Mouse (Mus musculus) heart, adult 2 months (tissue): ENCODE measurements at regions not wholly inside any gene's neighbourhood (a gene's known extent, or its start where the extent isn't known, plus 50 kb on each side); places are given as distances from the start of the nearest gene placed in this dataset.

Source experiments
- DNase-seq, 2 experiments: peaks; one replicate each; pipeline ENCODE4 v3.0.0; 2021
- H3K27ac ChIP-seq: fragments of 200-600 bp; 2 replicates; pipeline ENCODE4 v1.8.1; 2022
- H3K27me3 ChIP-seq: fragments of 200-500 bp; 2 replicates; pipeline ENCODE4 v1.6.1; 2012; ENCODE audit warnings: mild to moderate bottlenecking, low read length, inconsistent platforms, mixed read lengths; ENCODE audit not compliant: control insufficient read depth, insufficient read depth
- H3K36me3 ChIP-seq: fragments of 200-500 bp; 2 replicates; pipeline ENCODE4 v1.6.1; 2012; ENCODE audit warnings: low read length, inconsistent platforms; ENCODE audit not compliant: control insufficient read depth, insufficient read depth
- H3K4me1 ChIP-seq: fragments of 200-500 bp; 2 replicates; pipeline ENCODE4 v1.6.1; 2011; ENCODE audit warnings: low read length; ENCODE audit not compliant: control insufficient read depth, insufficient read depth
- H3K4me3 ChIP-seq: fragments of 200-600 bp; 2 replicates; pipeline ENCODE4 v1.8.1; 2022
- H3K79me2 ChIP-seq: fragments of 200-500 bp; replicated peaks from 2 replicates; pipeline ENCODE4 v1.6.1; 2012; ENCODE audit warnings: mild to moderate bottlenecking, inconsistent platforms, low read length, moderate library complexity, mixed read lengths; ENCODE audit not compliant: control insufficient read depth, insufficient read depth
- H3K9ac ChIP-seq: fragments of 200-500 bp; 2 replicates; pipeline ENCODE4 v1.6.1; 2012; ENCODE audit warnings: low read depth, mild to moderate bottlenecking, control low read depth, inconsistent platforms, low read length, mixed read lengths
- CTCF ChIP-seq: fragments of 200-600 bp; IDR thresholded peaks from 2 replicates; pipeline ENCODE4 v1.8.1; 2022; ENCODE audit warnings: antibody characterized with exemption, mild to moderate bottlenecking, moderate library complexity
- EP300 ChIP-seq: fragments of 200-500 bp; IDR thresholded peaks from 2 replicates; pipeline ENCODE4 v1.6.1; 2011; ENCODE audit warnings: low read depth, low read length, control low read depth; ENCODE audit not compliant: insufficient read depth
- POLR2A ChIP-seq: fragments of 200-500 bp; IDR thresholded peaks from 2 replicates; pipeline ENCODE4 v1.6.1; 2011; ENCODE audit warnings: mild to moderate bottlenecking, low read depth, low read length, control low read depth; ENCODE audit not compliant: insufficient read depth
- WGBS: fragments of 180-500 bp; shearing (Covaris S2); methylation state at CpG from one replicate; pipeline ENCODE4 v1.1.7; 2018; 5-methylcytosine and 5-hydroxymethylcytosine counted together
- intact Hi-C: fragments of 180-260 bp; cut with DNase I; formaldehyde crosslinking; loops from one replicate; pipeline ENCODE4 v1.15.1; 2025

- WGBS = 87% methylated on average over 6 of the region's 6 CpGs
These were observed 181.9 kb upstream of the Tet2 start for GRCm38 (mm10) chr3:133726831-133727230.

DNA sequence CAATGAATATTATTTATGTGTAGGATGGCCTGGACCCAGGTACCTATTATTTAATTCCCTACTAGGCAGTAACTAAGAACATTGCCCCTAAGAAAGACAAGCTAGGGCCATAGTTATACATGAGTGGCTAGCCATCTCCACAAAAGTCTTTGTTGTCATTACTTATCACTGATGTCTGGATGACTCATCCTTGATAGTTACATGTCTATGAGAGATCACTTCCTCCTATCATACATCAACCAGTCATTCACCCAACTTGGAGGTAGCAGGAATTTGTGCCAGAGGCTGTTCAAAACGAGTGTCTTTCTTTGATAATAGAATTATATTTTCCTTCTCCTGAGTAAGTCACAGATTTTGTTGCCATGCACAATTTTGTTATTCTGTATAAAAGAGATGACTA, 190.7 kb upstream of the Tet2 start:
- DNase-seq = no peak
- Histone ChIP-seq H3K27ac (no peak overlapping the region), H3K4me3 (no peak overlapping the region), H3K9ac (no peak overlapping the region), H3K36me3 (no peaks in the 10 kb centered on the region), H3K27me3 (no peaks in the 10 kb centered on the region), H3K79me2 (no peaks in the 10 kb centered on the region), H3K4me1 (no peaks in the 10 kb centered on the region)
- intact Hi-C loops = loop anchor here (5.0 kb wide), 1 partner anchor 63 kb away; no protein-coding TSS in a partner anchor
- 36% methylated on average over 1 of the region's 1 CpGs for WGBS
- no peak for TF ChIP-seq CTCF
- TF ChIP-seq POLR2A = no peak
- TF ChIP-seq EP300 = no peak

More at GRCm38 (mm10) chr3:133726831-133727230, 181.9 kb upstream of the Tet2 start:
- TF ChIP-seq EP300 (no peak), POLR2A (no peak), CTCF (no peak)
- no peak for DNase-seq
- H3K36me3 ChIP-seq = no peaks in the 10 kb centered on the region
- intact Hi-C loops = no loop called here
- H3K27me3 ChIP-seq = no peaks in the 10 kb centered on the region
- H3K27ac ChIP-seq = no peak overlapping the region
- no peak overlapping the region for H3K9ac ChIP-seq
- H3K4me1 ChIP-seq = no peaks in the 10 kb centered on the region
- no peak overlapping the region for H3K4me3 ChIP-seq
- H3K79me2 ChIP-seq = no peaks in the 10 kb centered on the region

- H3K9ac ChIP-seq = no peak overlapping the region
- intact Hi-C loops = loop anchor here (5.0 kb wide), 1 partner anchor 67 kb away; no protein-coding TSS in a partner anchor
- no peaks in the 10 kb centered on the region for H3K79me2 ChIP-seq
- TF ChIP-seq POLR2A (no peak), EP300 (peak; percentile 88), CTCF (no peak)
- WGBS = 45% methylated on average over 2 of the region's 2 CpGs
- no peaks in the 10 kb centered on the region for H3K27me3 ChIP-seq
- H3K4me3 ChIP-seq = no peak overlapping the region
- peak in 1 of 2 experiments; percentile 24 for DNase-seq
- H3K36me3 ChIP-seq = no peaks in the 10 kb centered on the region
- H3K27ac ChIP-seq = no peak overlapping the region
- no peaks in the 10 kb centered on the region for H3K4me1 ChIP-seq
These were observed 194.0 kb upstream of the Tet2 start for GRCm38 (mm10) chr3:133738936-133739335.

DNA sequence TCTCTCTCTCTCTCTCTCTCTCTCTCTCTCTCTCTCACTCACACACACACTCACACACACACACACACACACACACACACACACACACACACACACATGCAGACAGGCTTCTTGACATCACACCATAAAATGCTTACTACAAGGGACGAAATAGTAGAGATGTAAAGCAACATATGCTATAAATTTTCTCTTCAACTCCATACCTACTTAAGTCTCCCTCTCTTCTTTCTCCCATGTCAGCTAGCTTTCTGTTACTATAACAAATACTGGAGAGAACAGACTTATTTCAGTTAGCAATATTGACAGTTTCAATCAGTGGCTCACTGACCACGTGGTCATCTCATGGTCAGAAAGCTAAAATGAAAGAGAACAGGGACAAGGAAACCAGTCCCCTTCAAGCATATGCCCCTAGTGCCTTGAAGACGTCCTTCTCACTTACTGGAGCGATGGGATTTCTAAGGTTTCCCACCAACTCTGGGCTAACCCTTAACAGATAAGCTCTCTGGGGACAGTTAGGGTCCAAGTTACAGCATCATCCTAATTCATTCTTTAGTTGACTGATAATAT, 199.7 kb upstream of the Tet2 start:
- no peaks in the 10 kb centered on the region for H3K36me3 ChIP-seq
- DNase-seq = no peak
- H3K27ac ChIP-seq = no peak overlapping the region
- no peak overlapping the region for H3K4me3 ChIP-seq
- intact Hi-C loops = no loop called here
- no peaks in the 10 kb centered on the region for H3K79me2 ChIP-seq
- no peaks in the 10 kb centered on the region for H3K4me1 ChIP-seq
- H3K27me3 ChIP-seq = no peaks in the 10 kb centered on the region
- no peak for TF ChIP-seq EP300
- TF ChIP-seq CTCF = no peak
- TF ChIP-seq POLR2A = no peak
- 71% methylated on average over 4 of the region's 4 CpGs for WGBS
- no peak overlapping the region for H3K9ac ChIP-seq

DNA sequence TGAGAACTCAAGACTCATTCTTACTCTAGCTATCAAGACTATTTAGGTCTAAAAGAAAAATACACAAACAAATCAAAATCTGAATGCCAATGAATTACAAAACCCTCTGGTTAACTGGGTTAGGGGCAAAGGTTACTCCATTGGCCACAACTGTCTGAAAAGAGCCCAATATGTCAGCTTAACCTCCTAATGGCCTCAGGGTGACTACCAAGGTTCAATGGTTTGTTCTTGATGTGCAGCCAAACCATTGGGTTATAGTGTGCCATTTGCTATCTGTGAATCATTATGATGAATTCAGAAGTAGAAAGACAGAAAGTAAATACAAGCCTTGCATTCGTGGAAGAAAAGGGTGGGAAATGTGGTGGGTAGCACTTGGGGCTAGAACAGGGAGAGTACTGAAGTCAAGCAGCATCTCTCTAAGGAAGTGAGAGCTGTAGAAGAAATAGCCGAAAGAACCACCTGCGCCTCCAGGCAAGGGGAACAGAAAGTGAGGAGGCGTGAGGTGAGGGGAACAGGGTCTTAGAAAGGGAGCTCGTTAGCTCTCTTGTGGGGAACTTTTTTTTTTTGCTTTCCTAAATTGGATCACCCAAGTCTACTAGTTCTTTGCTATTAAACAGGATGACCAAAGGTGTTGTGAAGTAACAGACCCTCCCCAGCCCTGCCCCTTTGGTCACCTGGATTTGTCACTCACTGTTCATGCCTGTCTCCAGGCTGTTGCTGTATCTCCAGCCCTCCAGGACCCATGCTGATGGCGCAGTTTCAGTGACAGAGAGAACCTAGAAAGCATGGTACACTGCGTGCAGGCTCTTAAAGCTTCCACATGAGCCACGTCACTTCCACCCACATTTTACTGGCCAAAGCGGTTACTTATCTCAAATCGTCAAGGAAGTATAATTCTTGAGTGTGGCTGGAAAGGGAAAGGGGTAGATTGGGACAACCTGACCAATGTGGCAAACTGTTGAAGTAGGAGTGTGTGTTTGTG, 204.1 kb upstream of the Tet2 start:
- intact Hi-C loops = no loop called here

GRCm38 (mm10) chr3:133750061-133750460, 205.1 kb upstream of the Tet2 start:
- TF ChIP-seq CTCF = no peak
- no peak for TF ChIP-seq EP300
- TF ChIP-seq POLR2A = no peak
- DNase-seq = no peak
- no peak overlapping the region for H3K4me3 ChIP-seq
- H3K79me2 ChIP-seq = no peaks in the 10 kb centered on the region
- H3K27ac ChIP-seq = no peak overlapping the region
- H3K27me3 ChIP-seq = no peaks in the 10 kb centered on the region
- no peaks in the 10 kb centered on the region; the same call in 1 of the 2 replicates for H3K36me3 ChIP-seq
- 82% methylated on average over 8 of the region's 8 CpGs for WGBS
- intact Hi-C loops = no loop called here
- H3K4me1 ChIP-seq = no peaks in the 10 kb centered on the region
- H3K9ac ChIP-seq = no peak overlapping the region

More for the DNA sequence above, 204.1 kb upstream of the Tet2 start:
- H3K4me1 ChIP-seq = no peaks in the 10 kb centered on the region
- 88% methylated on average over 10 of the region's 10 CpGs for WGBS
- H3K79me2 ChIP-seq = no peaks in the 10 kb centered on the region
- H3K27me3 ChIP-seq = no peaks in the 10 kb centered on the region
- no peak overlapping the region for H3K4me3 ChIP-seq
- no peak overlapping the region for H3K9ac ChIP-seq
- TF ChIP-seq EP300 (no peak), POLR2A (no peak), CTCF (no peak)
- no peak for DNase-seq
- H3K27ac ChIP-seq = no peak overlapping the region
- H3K36me3 ChIP-seq = no peaks in the 10 kb centered on the region; the same call in 1 of the 2 replicates
